Mouse (Mus musculus) ES-Bruce4 (cell line): ENCODE measurements around the gene Mkrn1.
"Not testable (repeated sequence)": the region's sequence is repeated elsewhere in the genome, so short reads cannot be mapped to it uniquely, and the experiment has no call there.

Source experiments
- CTCF ChIP-seq: IDR thresholded peaks from one replicate; pipeline ENCODE4 v1.8.1; 2011; ENCODE audit warnings: low read depth, low read length
- POLR2A ChIP-seq: IDR thresholded peaks from one replicate; pipeline ENCODE4 v1.8.1; 2011; ENCODE audit warnings: low read length; ENCODE audit not compliant: insufficient read depth

DNA sequence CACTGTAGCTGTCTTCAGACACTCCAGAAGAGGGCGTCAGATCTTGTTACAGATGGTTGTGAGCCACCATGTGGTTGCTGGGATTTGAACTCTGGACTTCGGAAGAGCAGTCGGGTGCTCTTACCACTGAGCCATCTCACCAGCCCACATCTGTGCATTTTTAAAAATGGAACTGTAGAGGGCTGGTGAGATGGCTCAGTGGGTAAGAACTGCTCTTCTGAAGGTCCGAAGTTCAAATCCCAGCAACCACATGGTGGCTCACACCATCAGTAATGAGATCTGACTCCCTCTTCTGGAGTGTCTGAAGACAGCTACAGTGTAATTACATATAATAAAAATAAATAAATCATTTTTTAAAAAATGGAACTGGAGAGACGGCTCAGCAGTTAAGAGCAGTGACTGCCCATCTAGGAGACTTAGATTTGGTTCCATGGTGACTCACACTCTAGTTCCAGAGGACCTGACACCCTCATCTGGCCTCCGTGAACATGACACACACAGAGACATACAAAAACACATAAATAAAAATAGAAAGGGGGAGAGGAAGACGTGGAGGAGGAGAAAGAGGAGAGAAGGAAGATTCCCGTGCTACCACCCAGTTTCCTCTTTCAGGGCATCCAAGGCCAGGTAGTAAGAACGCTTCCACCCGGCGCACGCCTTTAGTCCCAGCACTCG, 42.0 kb downstream of the Mkrn1 start:
- not testable (repeated sequence) for TF ChIP-seq CTCF, POLR2A
